Mouse (Mus musculus): ENCODE results near the gene Mfrp.

Mfrp gene

GRCm38 (mm10) chr9:44131276-44131590 lies 29.7 kb downstream of the Mfrp start:
- no peak for DNase-seq

GRCm38 (mm10) chr9:44132200-44132599 lies 30.7 kb downstream of the Mfrp start:
- DNase-seq = no peak

GRCm38 (mm10) chr9:44133287-44133686 lies 31.8 kb downstream of the Mfrp start:
- no peak for DNase-seq

- peak; percentile 81 for DNase-seq
Measured at GRCm38 (mm10) chr9:44134101-44134850, 32.7 kb downstream of the Mfrp start, which contains the start of gene Mcam. Gene Mcam, plus strand, starts transcription at chr9:44134469.

- peak; percentile 68 for DNase-seq
Measured at GRCm38 (mm10) chr9:44134851-44135730, 33.6 kb downstream of the Mfrp start.

GRCm38 (mm10) chr9:44135731-44136411 lies 34.3 kb downstream of the Mfrp start:
- peak; percentile 59 for DNase-seq

GRCm38 (mm10) chr9:44137846-44138245 lies 36.3 kb downstream of the Mfrp start:
- DNase-seq = no peak

GRCm38 (mm10) chr9:44141951-44142350 lies 40.4 kb downstream of the Mfrp start:
- no peak for DNase-seq

- no peak for DNase-seq
Measured at GRCm38 (mm10) chr9:44143421-44143820, 41.9 kb downstream of the Mfrp start.

- peak; percentile 56 for DNase-seq
Measured at GRCm38 (mm10) chr9:44144023-44144717, 42.6 kb downstream of the Mfrp start.

- DNase-seq = no peak
Measured at GRCm38 (mm10) chr9:44144718-44145060, 43.2 kb downstream of the Mfrp start.

GRCm38 (mm10) chr9:44147290-44147689 lies 45.8 kb downstream of the Mfrp start:
- DNase-seq = peak; percentile 41
